Mouse (Mus musculus): ENCODE data around the gene Pemt. TPM values are rescaled to one million over a fixed set of nuclear protein-coding genes. Genes with fewer than 3 reads are reported as not detected.

The Pemt gene
- total and polyA plus RNA-seq, 2 experiments from 2014 or later, result 6.9 to 11.9 TPM

GRCm38 (mm10) chr11:60090696-60091421 lies 44.6 kb upstream of the Pemt start:
- no peaks in the 10 kb centered on the region for H3K27me3 ChIP-seq (ENCODE audit: control insufficient read depth, insufficient read depth, low read length)

GRCm38 (mm10) chr11:60088947-60089346 lies 42.7 kb upstream of the Pemt start:
- Histone ChIP-seq H3K36me3 (replicated peaks; ENCODE audit: control insufficient read depth, insufficient read depth, low read length) (no peaks in the 10 kb centered on the region), H3K27me3 (ENCODE audit: control insufficient read depth, insufficient read depth, low read length) (no peaks in the 10 kb centered on the region), H3K4me3 (ENCODE audit: low read depth, low read length) (no peak overlapping the region), H3K27ac (ENCODE audit: low read depth) (no peak overlapping the region), H3K4me2 (ENCODE audit: low read depth, low read length) (no peak overlapping the region), H3K9ac (replicated peaks; ENCODE audit: low read depth, low read length) (no peak overlapping the region), H3K4me1 (ENCODE audit: control insufficient read depth, insufficient read depth) (peaks cover 15% of the 10 kb centered on the region), H3K9me3 (replicated peaks; ENCODE audit: control insufficient read depth, low read length) (no peaks in the 10 kb centered on the region)
- DNase-seq (ENCODE audit: low spot score) (no peak), ATAC-seq (ENCODE audit: insufficient read depth, low read depth) (no peak)
- 63% methylated on average over 4 of the region's 4 CpGs for WGBS
- TF ChIP-seq CTCF (IDR thresholded peaks at IDR 0.05; ENCODE audit: low read depth) (no peak), EP300 (IDR thresholded peaks at IDR 0.05; ENCODE audit: low read depth) (no peak)

More at GRCm38 (mm10) chr11:60090696-60091421, 44.6 kb upstream of the Pemt start:
- H3K4me1 ChIP-seq (ENCODE audit: control insufficient read depth, insufficient read depth), result peaks cover 22% of the 10 kb centered on the region
- 49% methylated on average over 5 of the region's 5 CpGs for WGBS
- TF ChIP-seq CTCF (IDR thresholded peaks at IDR 0.05; ENCODE audit: low read depth) (no peak), EP300 (IDR thresholded peaks at IDR 0.05; ENCODE audit: low read depth) (no peak)
- ATAC-seq (ENCODE audit: insufficient read depth, low read depth), result no peak
- no peak for DNase-seq (ENCODE audit: low spot score)
- no peaks in the 10 kb centered on the region for H3K36me3 ChIP-seq (replicated peaks; ENCODE audit: control insufficient read depth, insufficient read depth, low read length)
- no peak overlapping the region for H3K4me3 ChIP-seq (ENCODE audit: low read depth, low read length)
- no peaks in the 10 kb centered on the region for H3K9me3 ChIP-seq (replicated peaks; ENCODE audit: control insufficient read depth, low read length)
- no peak overlapping the region for H3K9ac ChIP-seq (replicated peaks; ENCODE audit: low read depth, low read length)
- no peak overlapping the region for H3K27ac ChIP-seq (ENCODE audit: low read depth)
- no peak overlapping the region for H3K4me2 ChIP-seq (ENCODE audit: low read depth, low read length)

GRCm38 (mm10) chr11:60086676-60087075 lies 40.4 kb upstream of the Pemt start:
- TF ChIP-seq EP300 (IDR thresholded peaks at IDR 0.05; ENCODE audit: low read depth), result no peak
- no peak for TF ChIP-seq CTCF (IDR thresholded peaks at IDR 0.05; ENCODE audit: low read depth)
- H3K27ac ChIP-seq (ENCODE audit: low read depth), result no peak overlapping the region
- H3K27me3 ChIP-seq (ENCODE audit: control insufficient read depth, insufficient read depth, low read length), result no peaks in the 10 kb centered on the region
- ATAC-seq (ENCODE audit: insufficient read depth, low read depth) (no peak), DNase-seq (ENCODE audit: low spot score) (no peak)
- 65% methylated on average over 1 of the region's 1 CpGs for WGBS
- H3K4me1 ChIP-seq (ENCODE audit: control insufficient read depth, insufficient read depth), result peaks cover 8% of the 10 kb centered on the region
- no peaks in the 10 kb centered on the region for H3K36me3 ChIP-seq (replicated peaks; ENCODE audit: control insufficient read depth, insufficient read depth, low read length)
- no peak overlapping the region for H3K4me2 ChIP-seq (ENCODE audit: low read depth, low read length)
- no peak overlapping the region for H3K9ac ChIP-seq (replicated peaks; ENCODE audit: low read depth, low read length)
- H3K9me3 ChIP-seq (replicated peaks; ENCODE audit: control insufficient read depth, low read length), result no peaks in the 10 kb centered on the region
- H3K4me3 ChIP-seq (ENCODE audit: low read depth, low read length), result no peak overlapping the region

GRCm38 (mm10) chr11:60084589-60084988 lies 38.3 kb upstream of the Pemt start:
- H3K27ac ChIP-seq (ENCODE audit: low read depth), result no peak overlapping the region
- H3K27me3 ChIP-seq (ENCODE audit: control insufficient read depth, insufficient read depth, low read length), result no peaks in the 10 kb centered on the region
- DNase-seq (ENCODE audit: low spot score) (no peak), ATAC-seq (ENCODE audit: insufficient read depth, low read depth) (no peak)
- TF ChIP-seq EP300 (IDR thresholded peaks at IDR 0.05; ENCODE audit: low read depth), result no peak
- peak; percentile 65 for TF ChIP-seq CTCF (IDR thresholded peaks at IDR 0.05; ENCODE audit: low read depth)
- H3K4me3 ChIP-seq (ENCODE audit: low read depth, low read length), result no peak overlapping the region
- WGBS, result 32% methylated on average over 2 of the region's 2 CpGs
- no peak overlapping the region for H3K4me2 ChIP-seq (ENCODE audit: low read depth, low read length)
- no peaks in the 10 kb centered on the region for H3K9me3 ChIP-seq (replicated peaks; ENCODE audit: control insufficient read depth, low read length)
- H3K4me1 ChIP-seq (ENCODE audit: control insufficient read depth, insufficient read depth), result no peaks in the 10 kb centered on the region
- H3K36me3 ChIP-seq (replicated peaks; ENCODE audit: control insufficient read depth, insufficient read depth, low read length), result no peaks in the 10 kb centered on the region
- no peak overlapping the region for H3K9ac ChIP-seq (replicated peaks; ENCODE audit: low read depth, low read length)

- ATAC-seq (ENCODE audit: insufficient read depth, low read depth) (peak; percentile 57; the same call in 1 of the 2 replicates), DNase-seq (ENCODE audit: low spot score) (peak; percentile 67)
- H3K27ac ChIP-seq (ENCODE audit: low read depth), result no peak overlapping the region
- no peak overlapping the region for H3K9ac ChIP-seq (replicated peaks; ENCODE audit: low read depth, low read length)
- no peaks in the 10 kb centered on the region for H3K36me3 ChIP-seq (replicated peaks; ENCODE audit: control insufficient read depth, insufficient read depth, low read length)
- no peak overlapping the region for H3K4me2 ChIP-seq (ENCODE audit: low read depth, low read length)
- H3K9me3 ChIP-seq (replicated peaks; ENCODE audit: control insufficient read depth, low read length), result no peaks in the 10 kb centered on the region
- H3K27me3 ChIP-seq (ENCODE audit: control insufficient read depth, insufficient read depth, low read length), result no peaks in the 10 kb centered on the region
- no peak overlapping the region for H3K4me3 ChIP-seq (ENCODE audit: low read depth, low read length)
- no peaks in the 10 kb centered on the region for H3K4me1 ChIP-seq (ENCODE audit: control insufficient read depth, insufficient read depth)
- TF ChIP-seq CTCF (IDR thresholded peaks at IDR 0.05; ENCODE audit: low read depth) (peak; percentile 88), EP300 (IDR thresholded peaks at IDR 0.05; ENCODE audit: low read depth) (no peak)
- 15% methylated on average over 4 of the region's 4 CpGs for WGBS
Observed at GRCm38 (mm10) chr11:60076790-60077189, 30.5 kb upstream of the Pemt start.

- H3K4me2 ChIP-seq (ENCODE audit: low read depth, low read length), result no peak overlapping the region
- no peak overlapping the region for H3K9ac ChIP-seq (replicated peaks; ENCODE audit: low read depth, low read length)
- H3K9me3 ChIP-seq (replicated peaks; ENCODE audit: control insufficient read depth, low read length), result no peaks in the 10 kb centered on the region
- H3K27me3 ChIP-seq (ENCODE audit: control insufficient read depth, insufficient read depth, low read length), result no peaks in the 10 kb centered on the region
- no peak for DNase-seq (ENCODE audit: low spot score)
- TF ChIP-seq EP300 (IDR thresholded peaks at IDR 0.05; ENCODE audit: low read depth), result no peak
- TF ChIP-seq CTCF (IDR thresholded peaks at IDR 0.05; ENCODE audit: low read depth), result no peak
- WGBS, result 92% methylated on average over 3 of the region's 3 CpGs
- no peak overlapping the region for H3K27ac ChIP-seq (ENCODE audit: low read depth)
- no peak overlapping the region for H3K4me3 ChIP-seq (ENCODE audit: low read depth, low read length)
- ATAC-seq (ENCODE audit: insufficient read depth, low read depth), result no peak
- no peaks in the 10 kb centered on the region for H3K36me3 ChIP-seq (replicated peaks; ENCODE audit: control insufficient read depth, insufficient read depth, low read length)
- no peaks in the 10 kb centered on the region for H3K4me1 ChIP-seq (ENCODE audit: control insufficient read depth, insufficient read depth)
Observed at GRCm38 (mm10) chr11:60076183-60076582, 29.9 kb upstream of the Pemt start.

Data from heart, postnatal 0 days (tissue).